Mouse (Mus musculus) neural tube, embryonic 10.5 days (tissue): Measurements from ENCODE around the gene Gm1553.

Source experiments
- DNase-seq: peaks from one replicate; pipeline ENCODE4 v3.0.0-alpha.2; 2017; ENCODE audit warnings: low spot score; ENCODE audit errors: extremely low spot score

Gene Gm1553

GRCm38 (mm10) chr10:82492518-82492917 is at the start of gene Gm1553:
Gene Gm1553, minus strand, starts transcription at chr10:82492618.
- DNase-seq: no peak
